Mouse (Mus musculus) bone marrow macrophage, adult 2 months (primary cell): ENCODE measurements around the gene Pld1.

Experiments used
- CTCF ChIP-seq: IDR thresholded peaks from 2 replicates; pipeline ENCODE4 v1.5.1; 2012; ENCODE audit warnings: low read depth, mild to moderate bottlenecking, low read length, moderate library complexity
- POLR2A ChIP-seq: IDR thresholded peaks from 2 replicates; pipeline ENCODE4 v1.6.1; 2012; ENCODE audit warnings: mild to moderate bottlenecking, low read depth, low read length, borderline replicate concordance

- TF ChIP-seq CTCF (no peak), POLR2A (no peak)
These were observed 36.5 kb downstream of the Pld1 start for GRCm38 (mm10) chr3:27974981-27975380.
